Mouse (Mus musculus): ENCODE measurements around the gene Glo1. TPM values are rescaled to one million over a fixed set of nuclear protein-coding genes. Genes with fewer than 3 reads are reported as not detected.
"Not testable (repeated sequence)": the region's sequence is repeated elsewhere in the genome, so short reads cannot be mapped to it uniquely, and the experiment has no call there.

Gene Glo1
- 100 to 1,000 TPM; 184 to 191 TPM for total RNA-seq (2021)

DNA sequence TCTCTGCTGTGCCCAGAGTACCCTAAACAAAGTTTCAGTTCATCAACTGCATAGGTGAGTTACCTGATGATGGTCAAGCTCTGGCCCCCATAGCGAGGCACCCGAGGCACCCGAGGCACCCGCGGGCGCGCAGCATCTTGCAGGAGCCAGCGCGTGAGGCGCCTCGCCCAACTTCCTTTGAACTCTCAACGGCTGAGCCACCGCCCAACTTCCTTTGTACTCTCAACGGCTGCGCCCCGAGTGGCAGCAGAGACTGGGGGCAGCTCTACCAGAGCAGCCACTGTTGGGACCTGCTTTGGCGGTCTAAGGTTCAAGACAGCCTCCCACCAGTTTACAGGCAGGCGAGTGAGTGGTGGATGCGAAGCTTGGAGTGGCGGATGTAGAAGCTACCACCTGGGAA is at the start of gene Glo1:
Gene Glo1, minus strand, starts transcription at position 153 of the 400 bp plus-strand sequence.
- DNase-seq: not testable (repeated sequence)

GRCm38 (mm10) chr17:30675021-30675740 is 48.5 kb upstream of the Glo1 start:
- DNase-seq: no peak

DNA sequence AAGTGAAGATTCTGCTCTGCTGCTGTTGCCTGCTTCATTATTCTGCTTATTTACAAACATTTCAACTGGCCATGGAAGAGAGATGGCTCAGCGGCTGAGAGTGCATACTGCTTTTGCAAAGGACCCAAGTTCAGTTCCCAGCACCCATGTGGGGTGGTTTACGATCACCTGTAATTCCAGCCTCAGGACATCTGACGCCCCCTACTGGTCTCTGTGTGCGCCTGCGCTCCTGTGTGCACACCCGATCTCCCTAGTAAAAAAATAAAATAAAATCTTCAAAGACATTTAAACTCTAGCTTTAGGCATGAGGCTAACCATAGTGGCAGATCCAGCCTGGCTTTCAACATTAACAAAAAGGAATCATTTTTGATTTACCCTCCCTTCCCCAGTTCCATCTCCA is 46.4 kb upstream of the Glo1 start:
- DNase-seq: no peak

GRCm38 (mm10) chr17:30672556-30672955 is 45.9 kb upstream of the Glo1 start:
- DNase-seq: no peak

GRCm38 (mm10) chr17:30664856-30665255 is 38.2 kb upstream of the Glo1 start:
- no peak for DNase-seq

DNA sequence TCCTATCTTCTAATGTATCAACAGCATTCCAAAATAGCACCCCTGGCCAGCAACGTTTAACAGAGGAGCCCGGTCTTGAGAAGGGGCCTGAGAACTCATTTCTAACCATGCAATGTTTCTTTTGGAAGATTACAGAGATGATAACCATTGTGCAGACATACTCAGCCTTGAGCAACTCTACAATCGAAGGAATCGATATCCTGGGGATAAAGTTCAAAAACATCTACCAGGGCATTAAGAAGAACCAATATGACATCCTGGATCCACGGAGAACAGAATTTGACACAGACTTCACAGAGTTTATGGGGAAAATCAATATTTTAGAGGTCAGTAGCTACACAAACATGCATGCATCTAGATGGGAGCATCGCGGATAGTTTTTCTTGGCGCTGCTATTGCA is 36.5 kb upstream of the Glo1 start:
- DNase-seq: no peak

DNA sequence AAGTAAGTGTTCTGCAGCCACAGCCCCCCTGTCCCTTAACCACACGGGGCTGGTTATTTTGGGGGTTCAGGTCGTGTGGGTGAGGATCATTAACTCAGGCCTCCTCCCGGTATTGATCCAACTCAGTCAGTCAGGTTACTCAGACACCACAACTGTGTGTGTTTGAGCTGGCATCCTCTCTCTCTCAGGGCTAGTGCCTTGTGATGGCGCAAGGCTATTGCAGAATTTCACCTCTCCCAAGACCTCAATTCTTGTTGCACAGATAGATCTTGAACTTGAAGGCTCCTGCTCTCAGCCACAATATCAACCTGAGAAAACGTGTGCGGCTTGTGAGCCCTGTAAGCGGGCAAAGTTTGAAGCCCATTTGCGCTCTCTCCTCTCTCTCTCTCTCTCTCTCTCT is 35.5 kb upstream of the Glo1 start:
- no peak for DNase-seq

GRCm38 (mm10) chr17:30658152-30658544 is 31.5 kb upstream of the Glo1 start:
- peak; percentile 68 to 76 for DNase-seq

GRCm38 (mm10) chr17:30657530-30658151 is 31.0 kb upstream of the Glo1 start:
- no peak for DNase-seq

- DNase-seq: no peak
These were observed 26.3 kb upstream of the Glo1 start for GRCm38 (mm10) chr17:30653010-30653409.

DNA sequence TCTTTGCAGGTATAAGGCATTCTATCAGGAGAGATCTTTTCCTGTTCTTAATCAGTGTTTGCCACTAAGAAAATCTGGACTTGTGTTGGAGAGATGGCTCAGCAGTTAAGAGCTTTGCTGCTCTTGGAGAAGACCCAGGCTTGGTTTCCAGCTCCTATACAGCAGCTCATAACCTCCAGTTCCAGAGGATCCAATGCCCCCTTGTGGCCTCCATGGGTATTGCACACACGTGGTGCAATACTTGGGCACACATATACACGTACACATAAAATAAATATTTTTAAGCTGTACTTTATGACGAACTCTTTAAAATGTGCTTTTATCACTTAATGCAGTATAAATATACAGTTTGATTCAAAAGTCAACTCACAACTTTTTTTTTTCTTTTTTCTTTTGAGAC is 22.1 kb upstream of the Glo1 start:
- DNase-seq: no peak

DNA sequence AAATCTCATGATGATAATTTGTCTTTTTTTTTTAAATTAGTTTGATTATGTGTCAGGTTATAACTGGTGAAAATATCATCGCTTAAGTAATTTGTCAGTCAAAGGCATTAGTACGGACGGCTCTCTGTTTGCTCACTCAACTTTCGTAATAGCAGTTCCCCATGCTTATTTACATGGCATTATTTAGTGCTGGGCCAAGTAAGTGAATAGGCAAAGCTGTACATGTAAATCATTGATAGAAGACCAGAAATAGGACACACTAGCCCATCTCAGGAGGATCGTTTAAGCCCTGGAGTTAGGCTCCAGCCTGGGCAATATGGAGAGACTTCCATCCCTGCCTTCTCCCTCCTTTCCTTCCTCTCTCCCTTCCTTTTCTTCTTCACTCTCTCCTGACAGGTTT is 14.2 kb upstream of the Glo1 start:
- DNase-seq: no peak

GRCm38 (mm10) chr17:30638996-30639395 is 12.3 kb upstream of the Glo1 start:
- no peak for DNase-seq

GRCm38 (mm10) chr17:30637714-30638113 is 11.0 kb upstream of the Glo1 start:
- DNase-seq: no peak

DNA sequence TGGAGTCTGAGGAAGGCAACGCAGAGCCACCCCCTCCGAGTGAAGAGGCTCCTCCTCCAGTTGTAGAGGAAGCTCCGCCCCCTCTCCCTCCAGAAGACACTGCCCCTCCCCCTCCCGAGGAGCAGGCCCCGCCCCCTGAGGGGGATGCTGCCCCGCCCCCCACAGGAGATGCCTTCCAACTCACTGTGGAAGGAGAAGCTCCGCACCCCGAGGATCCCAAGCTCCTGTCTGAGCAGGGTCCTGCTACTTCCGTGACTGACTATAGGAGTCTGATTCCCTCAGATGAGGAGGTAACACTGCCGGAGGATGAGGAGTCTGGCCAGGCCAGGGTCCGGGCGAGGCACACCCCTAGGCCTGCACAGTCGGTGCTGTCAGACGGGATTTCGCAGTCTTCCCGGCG is 8.7 kb upstream of the Glo1 start:
- no peak for DNase-seq

DNA sequence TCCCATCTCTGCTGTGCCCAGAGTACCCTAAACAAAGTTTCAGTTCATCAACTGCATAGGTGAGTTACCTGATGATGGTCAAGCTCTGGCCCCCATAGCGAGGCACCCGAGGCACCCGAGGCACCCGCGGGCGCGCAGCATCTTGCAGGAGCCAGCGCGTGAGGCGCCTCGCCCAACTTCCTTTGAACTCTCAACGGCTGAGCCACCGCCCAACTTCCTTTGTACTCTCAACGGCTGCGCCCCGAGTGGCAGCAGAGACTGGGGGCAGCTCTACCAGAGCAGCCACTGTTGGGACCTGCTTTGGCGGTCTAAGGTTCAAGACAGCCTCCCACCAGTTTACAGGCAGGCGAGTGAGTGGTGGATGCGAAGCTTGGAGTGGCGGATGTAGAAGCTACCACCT is 2.5 kb downstream of the Glo1 start, which contains the start of gene Dnah8:
Gene Dnah8, plus strand, starts transcription at position 223 of the 400 bp plus-strand sequence.
- DNase-seq: not testable (repeated sequence)

DNA sequence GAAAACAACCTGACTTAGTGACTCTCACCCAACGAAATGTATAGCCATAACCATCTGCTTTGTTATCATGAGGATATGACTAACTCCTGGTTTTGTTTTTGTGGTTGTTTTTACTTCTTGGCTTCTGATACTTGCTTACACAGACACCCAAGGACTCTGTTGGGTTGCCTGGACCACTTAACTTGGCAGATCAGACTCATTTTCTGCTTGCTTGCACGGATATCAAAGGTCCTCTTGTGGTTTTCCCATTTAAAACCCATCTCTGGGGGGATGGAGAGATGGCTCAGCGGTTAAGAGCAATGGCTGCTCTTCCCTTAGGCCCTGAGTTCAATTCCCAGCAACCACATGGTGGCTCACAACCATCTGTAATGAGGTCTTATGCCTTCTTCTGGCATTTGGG is 3.5 kb downstream of the Glo1 start:
- no peak for DNase-seq

DNA sequence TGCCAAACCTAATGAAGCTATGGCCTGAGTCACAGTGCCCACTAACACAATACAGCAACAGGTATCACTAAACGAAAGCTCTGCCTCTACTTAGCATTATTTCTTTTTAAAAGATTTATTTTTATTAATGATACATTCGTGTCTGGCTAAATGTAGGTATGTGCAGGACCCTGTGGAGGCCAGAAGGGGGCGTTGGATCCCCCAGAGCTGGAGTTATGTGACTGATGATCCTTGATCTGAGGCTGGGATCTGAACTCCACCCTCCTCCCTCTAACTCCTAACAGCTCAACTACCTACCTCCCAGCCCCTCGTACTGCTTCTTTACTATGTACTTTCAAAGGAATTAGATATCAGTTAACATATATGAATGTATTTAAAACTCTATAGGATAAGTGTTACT is 5.2 kb downstream of the Glo1 start:
- no peak for DNase-seq

DNA sequence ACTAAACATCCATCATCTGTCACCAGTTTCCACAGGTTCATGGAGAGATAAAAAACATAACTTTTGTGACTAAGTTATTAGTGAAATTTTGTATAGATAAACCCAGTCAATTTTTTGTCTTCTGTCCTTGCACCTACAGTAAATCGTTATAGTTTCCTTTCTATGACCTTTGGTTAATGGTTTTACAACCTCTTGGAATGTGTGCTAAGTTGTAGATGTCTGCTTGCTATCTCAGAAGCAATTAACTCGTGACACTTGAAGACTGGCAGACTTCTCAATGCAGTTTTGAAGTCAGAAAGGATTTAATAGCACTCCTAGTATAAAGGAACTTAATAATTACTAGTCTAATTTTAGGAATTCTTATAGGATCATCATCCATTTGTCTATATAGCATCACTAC is 6.1 kb downstream of the Glo1 start:
- no peak for DNase-seq

GRCm38 (mm10) chr17:30619153-30619552 is 7.5 kb downstream of the Glo1 start:
- no peak for DNase-seq

DNA sequence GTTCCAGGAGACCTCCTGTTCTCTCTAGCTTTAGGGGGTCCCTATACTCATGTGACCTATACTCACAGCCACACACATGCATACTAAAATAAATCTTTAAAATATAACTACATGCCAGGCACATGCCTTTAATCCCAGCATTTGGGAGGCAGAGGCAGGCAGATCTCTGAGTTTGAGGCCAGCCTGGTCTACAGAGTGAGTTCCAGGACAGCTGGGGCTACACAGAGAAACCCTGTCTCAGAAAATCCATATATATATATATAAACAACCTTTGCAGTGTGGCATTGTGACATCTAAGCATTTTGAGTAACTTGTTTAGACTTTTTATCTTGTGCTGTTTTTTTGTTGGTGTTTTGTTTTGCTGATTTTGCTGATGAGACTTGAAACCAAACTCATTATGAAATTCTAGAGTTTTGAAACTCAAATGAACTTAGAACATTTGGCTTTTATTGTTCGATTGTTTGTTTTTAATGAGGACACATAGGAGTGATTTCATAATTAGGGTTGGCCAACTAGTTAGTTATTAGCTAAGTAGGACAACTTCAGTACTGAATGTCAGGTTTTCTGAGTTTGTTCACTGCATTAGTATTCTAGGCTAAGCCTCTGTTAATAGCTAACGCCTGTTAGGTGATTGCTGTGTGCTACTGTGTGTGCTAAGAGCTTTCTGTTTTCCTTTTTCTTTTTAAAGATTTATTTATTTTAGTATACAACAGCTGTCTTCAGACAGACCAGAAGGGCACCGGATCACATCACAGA is 8.4 kb downstream of the Glo1 start:
- DNase-seq: no peak

GRCm38 (mm10) chr17:30616203-30616602 is 10.5 kb downstream of the Glo1 start:
- no peak for DNase-seq

DNA sequence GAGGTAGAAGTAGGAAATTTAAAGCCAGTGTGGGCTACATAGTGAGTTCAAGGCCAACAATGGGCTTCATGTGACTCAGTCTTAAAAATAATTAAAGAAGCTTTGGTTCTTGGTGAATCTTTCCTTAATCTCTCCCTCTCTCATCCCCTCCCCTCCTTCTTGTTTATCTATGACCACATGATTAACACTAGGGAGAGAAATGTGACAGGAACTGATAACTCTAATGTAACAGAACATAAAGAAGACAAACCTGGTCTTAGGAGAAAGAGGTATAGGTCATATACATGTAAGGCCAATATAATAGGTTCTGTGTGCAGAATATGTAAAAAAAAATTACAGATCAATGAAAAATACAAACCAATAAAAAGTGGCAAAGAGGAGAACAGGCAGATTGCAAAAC is 13.3 kb downstream of the Glo1 start:
- no peak for DNase-seq
